Mouse (Mus musculus): Measurements from ENCODE around the gene Nr6a1. TPM values are rescaled to one million over a fixed set of nuclear protein-coding genes. Genes with fewer than 3 reads are reported as not detected.

Gene Nr6a1
- total RNA-seq, 2 experiments from 2014 or later: 6.3 to 8.0 TPM

- no peak for DNase-seq (ENCODE audit: low spot score in 2 of 2)
Observed at GRCm38 (mm10) chr2:38938007-38938406, 10.5 kb upstream of the Nr6a1 start.

DNA sequence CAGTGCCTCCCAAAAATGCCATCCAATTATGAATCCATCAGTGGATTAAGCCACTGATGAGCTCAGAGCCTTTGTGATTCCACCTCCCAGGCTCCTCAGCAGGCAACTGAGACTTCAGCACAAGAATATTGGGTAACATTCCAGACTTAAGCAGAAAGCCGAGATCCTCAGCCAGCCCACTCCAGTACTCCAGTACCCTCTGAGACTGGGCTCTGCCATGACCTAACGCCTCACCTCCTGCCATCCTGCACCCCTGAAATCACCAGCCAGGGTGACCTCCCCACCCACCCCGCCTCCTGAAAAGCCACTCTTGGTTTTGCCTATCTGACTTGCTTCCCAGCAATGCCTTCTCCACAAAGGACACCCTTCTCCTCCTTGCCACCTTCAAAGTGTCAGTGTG, 9.9 kb upstream of the Nr6a1 start:
- DNase-seq (ENCODE audit: low spot score in 2 of 2): no peak

- no peak for DNase-seq (ENCODE audit: low spot score in 2 of 2)
Observed at GRCm38 (mm10) chr2:38936721-38937378, 9.4 kb upstream of the Nr6a1 start.

DNA sequence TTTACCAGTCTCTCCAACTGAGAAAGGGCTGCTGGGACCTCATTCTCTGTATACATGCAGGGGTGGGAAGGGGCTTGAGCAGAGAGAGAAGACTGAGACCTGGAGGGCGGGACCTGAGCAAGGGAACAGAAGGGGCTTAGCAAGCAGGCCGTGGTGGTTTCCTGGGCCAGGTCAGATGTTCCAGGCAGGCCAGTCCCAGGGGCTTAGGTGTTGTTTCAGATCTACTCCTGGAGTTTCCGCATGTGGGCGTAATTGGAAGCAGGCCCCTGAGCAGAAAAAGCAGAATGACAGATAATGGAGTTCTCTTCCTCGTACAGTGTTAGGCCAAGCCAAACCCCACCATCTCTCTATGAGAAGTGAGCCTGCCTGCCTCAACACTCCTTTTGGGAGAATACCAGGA, 7.4 kb upstream of the Nr6a1 start:
- no peak for DNase-seq (ENCODE audit: low spot score in 2 of 2)

GRCm38 (mm10) chr2:38933931-38934330, 6.4 kb upstream of the Nr6a1 start:
- DNase-seq (ENCODE audit: low spot score in 2 of 2): no peak

GRCm38 (mm10) chr2:38931851-38932667, 4.6 kb upstream of the Nr6a1 start, which contains the start of gene Olfml2a:
Gene Olfml2a (plus strand): TSS chr2:38931978.
- peak; percentile 47 to 62 for DNase-seq (ENCODE audit: low spot score in 2 of 2)

GRCm38 (mm10) chr2:38930269-38930668, 2.8 kb upstream of the Nr6a1 start:
- no peak for DNase-seq (ENCODE audit: low spot score in 2 of 2)

DNA sequence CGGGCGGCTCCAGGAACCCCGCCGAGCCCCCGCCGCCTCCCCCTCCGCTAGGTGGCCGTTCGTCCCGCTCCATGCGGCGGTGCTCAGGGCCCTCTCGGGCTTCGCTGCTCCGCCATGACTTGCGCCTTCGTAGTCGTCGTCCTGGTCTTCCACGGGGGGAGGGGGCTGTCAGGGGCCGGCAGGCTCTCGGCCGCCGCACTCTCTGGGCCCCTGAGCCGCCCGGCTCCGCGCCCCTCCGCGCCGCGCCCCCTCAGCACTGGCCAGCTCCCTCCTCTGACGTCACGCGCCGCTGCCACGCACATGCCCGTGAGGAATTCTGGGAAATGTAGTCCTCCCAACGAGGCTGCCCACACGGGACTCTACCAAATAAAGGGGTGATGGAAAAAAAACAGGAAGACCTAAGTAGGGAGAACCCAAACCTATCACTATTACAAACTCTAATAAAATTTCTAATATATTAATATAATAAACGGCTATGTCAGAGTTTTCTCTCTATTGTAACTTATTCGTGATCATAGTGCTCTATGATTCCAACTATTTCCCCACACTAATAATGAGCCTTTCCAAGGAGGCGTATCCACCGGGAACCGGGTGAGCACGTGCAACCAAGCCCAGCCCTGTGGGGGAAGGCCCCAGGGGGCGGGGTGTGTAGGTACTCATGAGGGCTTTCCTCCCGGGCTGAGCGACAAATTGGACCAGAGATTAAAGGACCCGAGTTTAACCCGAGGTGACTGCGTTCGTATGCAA, 1.2 kb downstream of the Nr6a1 start:
- peak; percentile 60 to 82 for DNase-seq (ENCODE audit: low spot score in 2 of 2)

DNA sequence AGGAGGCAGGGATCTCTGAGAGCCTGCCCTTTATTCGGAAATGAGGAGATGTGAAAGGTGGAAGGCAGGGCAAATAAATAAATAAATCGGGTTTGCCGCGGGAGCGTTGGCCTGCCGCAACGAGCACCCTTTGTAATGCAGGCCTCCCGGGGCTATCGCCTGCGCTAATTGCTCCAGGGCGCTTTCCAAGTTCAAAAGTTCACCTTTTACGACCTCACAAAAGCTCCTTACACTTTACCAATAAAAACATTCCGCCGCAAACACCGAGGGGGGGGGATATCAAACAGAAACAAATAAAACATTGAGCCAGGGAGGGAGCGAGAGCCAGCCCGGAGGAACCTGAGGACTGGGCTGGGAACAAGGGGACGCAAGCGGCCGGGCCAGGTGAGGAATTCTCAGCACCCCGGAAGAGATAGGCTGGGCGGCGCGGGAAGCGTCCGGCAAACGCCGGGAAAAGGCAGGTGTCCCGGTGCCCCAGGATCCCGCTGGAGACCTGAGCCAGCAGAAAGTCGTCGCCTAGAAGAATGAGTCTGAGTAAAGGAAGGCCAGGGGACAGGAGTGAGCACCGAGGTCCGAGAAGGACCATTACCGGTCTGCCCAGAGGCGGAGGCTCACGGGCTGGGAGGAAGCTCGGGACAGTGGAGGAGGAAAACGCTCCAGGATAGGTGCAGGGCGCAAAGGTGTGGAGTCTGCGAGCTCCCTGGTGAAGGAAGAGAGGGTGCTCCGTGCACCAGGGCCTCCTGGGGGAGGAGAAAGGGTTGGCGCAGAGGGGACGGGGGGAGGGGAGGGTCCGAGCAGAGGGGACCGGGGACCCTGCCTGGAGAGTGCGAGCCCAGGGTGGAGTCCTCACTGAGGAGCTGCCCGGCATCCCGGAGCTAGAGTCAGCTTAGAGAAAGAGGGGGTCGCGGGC, 2.1 kb downstream of the Nr6a1 start:
- no peak for DNase-seq (ENCODE audit: low spot score in 2 of 2)

DNA sequence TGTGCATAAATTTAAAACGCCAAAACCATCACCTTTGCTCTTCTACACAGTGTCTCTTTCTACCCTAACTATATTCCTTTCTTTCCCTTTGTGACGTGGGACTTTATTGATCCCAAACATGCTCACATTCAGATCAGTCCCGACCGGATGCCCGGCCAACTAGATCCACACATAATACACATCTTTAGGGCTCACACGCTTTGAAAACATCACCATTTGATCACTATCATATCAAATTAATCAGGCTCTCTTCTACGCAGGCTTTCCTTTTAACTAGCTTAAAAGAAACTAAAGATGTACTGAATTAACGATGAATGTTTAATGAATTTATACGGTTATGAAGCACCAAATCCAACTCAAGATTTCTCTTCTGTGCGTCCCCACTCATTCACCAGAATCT, 2.9 kb downstream of the Nr6a1 start:
- no peak for DNase-seq (ENCODE audit: low spot score in 2 of 2)

DNA sequence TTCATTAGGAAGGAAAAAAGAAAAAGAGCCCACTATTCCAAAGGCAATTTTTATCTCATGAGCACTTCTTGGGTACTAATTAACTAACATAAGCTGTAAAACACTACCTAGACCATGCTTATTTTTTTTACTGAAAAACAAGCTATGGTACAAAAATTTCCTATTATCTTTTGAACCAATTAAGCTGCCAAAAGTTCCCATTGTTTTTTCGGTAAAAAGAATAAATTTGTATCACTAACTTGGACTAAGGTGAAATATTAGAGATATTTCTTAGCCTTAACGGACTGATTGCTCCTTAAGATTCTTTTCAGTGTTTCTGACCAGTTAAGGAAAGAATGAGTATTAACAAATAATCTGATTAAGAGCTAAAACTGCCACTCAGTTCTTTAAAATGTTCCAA, 3.6 kb downstream of the Nr6a1 start:
- DNase-seq (ENCODE audit: low spot score in 2 of 2): no peak

- DNase-seq (ENCODE audit: low spot score in 2 of 2): no peak
Observed at GRCm38 (mm10) chr2:38923471-38923870, 4.0 kb downstream of the Nr6a1 start.

DNA sequence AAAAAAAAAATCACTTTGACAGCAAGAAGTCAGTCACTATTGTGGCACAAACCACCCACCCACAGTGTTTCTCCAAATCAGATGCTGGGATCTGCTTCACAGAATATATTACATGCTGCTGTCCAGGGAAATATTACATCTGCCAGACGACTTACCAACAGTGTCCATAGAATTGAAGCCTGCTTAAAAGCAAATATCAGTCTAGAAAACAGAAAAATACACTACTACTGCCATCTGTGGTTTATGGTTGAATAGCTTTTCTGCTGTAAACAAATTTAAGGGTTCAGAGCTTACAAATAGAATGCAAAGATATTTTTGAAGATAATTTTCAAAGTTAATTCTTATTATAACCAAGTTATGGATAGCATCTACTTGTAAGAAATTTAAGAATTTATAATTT, 6.1 kb downstream of the Nr6a1 start:
- no peak for DNase-seq (ENCODE audit: low spot score in 2 of 2)

GRCm38 (mm10) chr2:38916947-38917691, 10.4 kb downstream of the Nr6a1 start:
- DNase-seq (ENCODE audit: low spot score in 2 of 2): no peak

DNA sequence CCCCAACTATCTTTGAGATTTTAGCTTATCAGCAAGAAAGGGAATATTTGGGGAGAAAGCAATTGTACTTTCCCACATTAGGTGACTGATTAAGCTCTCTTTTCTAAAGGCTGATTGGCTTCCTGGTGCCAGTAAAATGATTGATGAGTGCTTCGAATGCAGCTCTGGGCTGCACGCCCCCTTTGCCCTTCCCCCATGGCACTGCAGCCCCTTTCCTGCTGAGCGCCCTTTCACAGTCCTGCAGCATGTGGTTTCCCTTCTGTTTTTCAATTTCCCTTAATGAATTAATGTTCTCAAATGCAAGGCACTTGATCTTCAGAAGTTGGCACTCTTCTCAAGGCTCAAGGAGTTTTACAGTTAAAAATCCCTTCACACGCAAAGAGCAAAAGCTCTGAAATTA, 12.5 kb downstream of the Nr6a1 start:
- no peak for DNase-seq (ENCODE audit: low spot score in 2 of 2)

- DNase-seq (ENCODE audit: low spot score in 2 of 2): no peak
Observed at GRCm38 (mm10) chr2:38914517-38914916, 13.0 kb downstream of the Nr6a1 start.

DNA sequence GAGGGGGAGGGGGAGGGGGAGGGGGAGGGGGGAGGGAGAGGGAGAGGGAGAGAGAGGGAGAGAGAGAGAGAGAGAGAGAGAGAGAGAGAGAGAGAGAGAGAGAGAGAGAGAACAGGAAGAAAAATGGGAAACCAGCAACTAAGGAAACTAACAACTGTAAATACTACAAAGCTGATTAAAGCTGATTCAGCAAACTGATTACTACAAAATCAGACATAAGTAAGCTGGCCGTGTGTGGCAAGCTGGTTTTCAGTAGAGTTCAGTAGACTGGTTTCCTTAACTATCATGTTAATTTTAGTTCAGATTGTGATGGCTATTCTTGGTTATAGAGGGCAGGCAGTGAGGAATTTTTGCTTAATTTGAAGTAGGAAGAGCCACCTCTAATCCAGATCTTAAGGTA, 18.9 kb downstream of the Nr6a1 start:
- no peak for DNase-seq (ENCODE audit: low spot score in 2 of 2)

DNA sequence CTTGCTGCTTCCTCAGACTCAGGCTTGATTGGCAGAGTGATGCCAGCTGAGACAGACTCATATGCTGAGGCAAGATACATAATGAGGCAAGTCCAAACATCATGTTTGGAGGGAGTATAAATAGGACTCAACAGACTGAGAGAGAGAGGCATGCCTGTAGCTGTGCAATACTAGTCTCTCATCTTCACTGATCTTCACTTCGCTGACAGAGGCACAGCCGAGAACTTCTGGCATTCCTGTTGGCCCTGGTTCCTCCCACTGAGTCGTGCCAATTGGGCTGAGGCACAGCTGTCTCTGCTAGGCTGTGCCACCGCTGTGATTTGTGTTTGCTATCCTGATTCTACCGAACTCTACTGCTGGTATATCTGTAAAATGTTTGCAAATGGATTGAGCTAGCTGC, 21.4 kb downstream of the Nr6a1 start:
- DNase-seq (ENCODE audit: low spot score in 2 of 2): no peak

DNA sequence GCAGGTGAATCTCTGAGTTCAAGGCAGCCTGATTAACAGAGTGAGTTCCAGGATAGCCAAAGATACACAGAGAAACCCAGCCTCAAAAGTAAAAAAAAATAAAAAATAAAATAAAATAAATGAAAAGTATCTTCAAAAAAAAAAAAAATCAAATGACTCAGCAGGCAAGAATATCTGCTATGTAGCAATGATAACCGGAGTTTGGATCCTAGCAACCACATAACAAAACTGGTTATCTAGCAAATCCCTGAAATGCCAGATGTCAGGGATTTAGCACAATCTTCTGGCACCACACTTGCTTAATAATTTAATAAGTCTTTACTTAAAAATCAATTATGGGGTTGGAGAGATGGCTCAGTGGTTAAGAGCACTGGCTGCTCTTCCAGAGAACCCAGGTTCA, 23.2 kb downstream of the Nr6a1 start:
- DNase-seq (ENCODE audit: low spot score in 2 of 2): no peak

DNA sequence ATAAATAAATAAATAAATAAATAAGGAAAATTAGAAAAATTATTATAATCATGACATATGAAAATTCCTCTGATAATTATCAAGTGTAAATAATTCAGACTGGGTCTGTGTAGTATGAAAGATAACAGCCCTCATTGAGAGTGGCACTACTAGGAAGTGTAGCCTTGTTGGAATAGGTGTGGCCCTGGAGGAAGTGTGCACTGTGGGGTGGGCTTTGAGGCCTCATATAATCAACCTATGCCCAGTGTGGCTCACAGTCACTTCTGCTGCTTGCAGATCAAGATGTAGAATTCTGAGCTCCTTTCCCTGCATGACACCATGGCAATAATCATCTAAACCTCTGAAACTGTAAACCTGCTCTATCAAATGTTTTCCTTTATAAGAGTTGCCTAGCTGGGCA, 24.6 kb downstream of the Nr6a1 start:
- no peak for DNase-seq (ENCODE audit: low spot score in 2 of 2)
